Mouse (Mus musculus) MEL-GATA-1-ER (cell line): ENCODE measurements around the gene Spsb2.
A peak's percentile ranks its signal among the peaks of the same experiment; 100 is the strongest.

Experiments used
- DNase-seq: peaks from one replicate; pipeline ENCODE4 v3.0.0-alpha.2; 2012; ENCODE audit warnings: low read depth; ENCODE audit errors: extremely low read depth

The Spsb2 gene

GRCm38 (mm10) chr6:124856916-124857839 is 48.7 kb downstream of the Spsb2 start, which contains the start of gene P3h3:
Gene P3h3, minus strand, starts transcription at chr6:124857752.
- DNase-seq = peak; percentile 44

- no peak for DNase-seq
These were observed 49.5 kb downstream of the Spsb2 start for GRCm38 (mm10) chr6:124857840-124858530.

GRCm38 (mm10) chr6:124858561-124859318 is 50.3 kb downstream of the Spsb2 start:
- DNase-seq = no peak

- no peak for DNase-seq
These were observed 51.3 kb downstream of the Spsb2 start for GRCm38 (mm10) chr6:124859725-124860124.
